Mouse (Mus musculus) forebrain, postnatal 0 days (tissue): ENCODE measurements around the gene Gm3880. TPM values are rescaled to one million over a fixed set of nuclear protein-coding genes. Genes with fewer than 3 reads are reported as not detected.

ENCODE experiments used
- ATAC-seq: fragments of 200-750 bp; cut with Nextera tagmentation; 2 replicates; pipeline ENCODE4 v1.8.0; 2017; ENCODE audit warnings: mild to moderate bottlenecking, moderate library complexity
- DNase-seq: peaks from one replicate; pipeline ENCODE4 v3.0.0-alpha.2; 2015
- H3K27ac ChIP-seq: fragments of 300-500 bp; sonication (generic); 2 replicates; pipeline ENCODE4 v1.5.1; 2014; ENCODE audit warnings: low read depth, mild to moderate bottlenecking, antibody characterized with exemption, low read length, moderate library complexity, mixed read lengths
- H3K27me3 ChIP-seq: fragments of 300-500 bp; sonication (generic); 2 replicates; pipeline ENCODE4 v1.6.1; 2014; ENCODE audit warnings: mild to moderate bottlenecking, low read length, mixed read lengths; ENCODE audit not compliant: insufficient read depth
- H3K36me3 ChIP-seq: fragments of 300-500 bp; sonication (generic); 2 replicates; pipeline ENCODE4 v1.6.1; 2014; ENCODE audit warnings: mild to moderate bottlenecking, moderate library complexity; ENCODE audit not compliant: insufficient read depth
- H3K4me1 ChIP-seq: fragments of 300-500 bp; sonication (generic); 2 replicates; pipeline ENCODE4 v1.6.1; 2014; ENCODE audit warnings: antibody characterized with exemption; ENCODE audit not compliant: insufficient read depth
- H3K4me2 ChIP-seq: fragments of 300-500 bp; sonication (generic); 2 replicates; pipeline ENCODE4 v1.6.1; 2014; ENCODE audit warnings: low read depth, mild to moderate bottlenecking, moderate library complexity
- H3K4me3 ChIP-seq: fragments of 300-500 bp; sonication (generic); 2 replicates; pipeline ENCODE4 v1.5.1; 2014; ENCODE audit warnings: low read depth, low read length, mixed read lengths
- H3K9ac ChIP-seq: fragments of 300-500 bp; sonication (generic); 2 replicates; pipeline ENCODE4 v1.6.1; 2014; ENCODE audit warnings: mild to moderate bottlenecking
- H3K9me3 ChIP-seq: fragments of 300-500 bp; sonication (generic); 2 replicates; pipeline ENCODE4 v1.6.1; 2016; ENCODE audit warnings: low read length
- CTCF ChIP-seq: sonication (generic); IDR thresholded peaks from 2 replicates; pipeline ENCODE4 v1.5.1; 2016; ENCODE audit warnings: antibody characterized with exemption, control low read depth, low read depth
- WGBS: fragments of 180-500 bp; shearing (Covaris S2); extraction: QIAGEN DNeasy Blood & Tissue Kit; methylation state at CpG from one replicate; pipeline ENCODE4 v1.1.7; 2014; 5-methylcytosine and 5-hydroxymethylcytosine counted together
- polyA plus RNA-seq: library from polyadenylated mRNA; unstranded; fragments of >200 nt; fragmentation: Nextera tagmentation; extraction: Ambion mirVana; gene quantifications from 2 replicates; pipeline ENCODE4 v1.2.1, GENCODE M21; 2015
- total RNA-seq: library from RNA; depleted of rRNA; stranded (reverse); fragments of >200 nt; gene quantifications from 2 replicates; pipeline ENCODE4 v1.2.3, GENCODE M21; 2014; rRNA removed

The Gm3880 gene
- total and polyA plus RNA-seq, 2 experiments from 2014 or later: not detected

DNA sequence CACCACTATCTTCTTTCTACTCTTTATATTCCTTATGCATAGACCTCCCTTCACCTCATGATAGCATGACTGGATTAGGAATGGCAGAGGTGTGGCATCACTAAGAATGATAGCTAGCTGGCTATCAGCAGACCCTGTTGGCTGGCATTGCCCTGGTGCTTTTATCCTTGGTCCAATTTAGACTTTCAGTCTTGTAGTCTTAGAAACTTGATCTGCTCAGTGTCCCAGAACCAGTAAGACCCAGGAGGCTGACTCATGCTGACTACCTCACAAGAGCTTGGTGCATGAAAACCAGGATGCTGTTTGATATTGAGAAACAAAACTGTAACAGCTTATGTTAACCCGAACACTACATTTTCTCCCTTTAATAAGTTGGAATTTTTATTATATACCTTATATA is 41.1 kb downstream of the Gm3880 start:
- DNase-seq: no peak
- 91% methylated on average over 1 of the region's 1 CpGs for WGBS
- Histone ChIP-seq H3K4me1 (no peaks in the 10 kb centered on the region), H3K9ac (no peak overlapping the region), H3K9me3 (no peaks in the 10 kb centered on the region), H3K27ac (no peak overlapping the region), H3K27me3 (no peaks in the 10 kb centered on the region), H3K4me3 (no peak overlapping the region), H3K36me3 (no peaks in the 10 kb centered on the region), H3K4me2 (no peak overlapping the region)
- ATAC-seq: no peak
- no peak for TF ChIP-seq CTCF

DNA sequence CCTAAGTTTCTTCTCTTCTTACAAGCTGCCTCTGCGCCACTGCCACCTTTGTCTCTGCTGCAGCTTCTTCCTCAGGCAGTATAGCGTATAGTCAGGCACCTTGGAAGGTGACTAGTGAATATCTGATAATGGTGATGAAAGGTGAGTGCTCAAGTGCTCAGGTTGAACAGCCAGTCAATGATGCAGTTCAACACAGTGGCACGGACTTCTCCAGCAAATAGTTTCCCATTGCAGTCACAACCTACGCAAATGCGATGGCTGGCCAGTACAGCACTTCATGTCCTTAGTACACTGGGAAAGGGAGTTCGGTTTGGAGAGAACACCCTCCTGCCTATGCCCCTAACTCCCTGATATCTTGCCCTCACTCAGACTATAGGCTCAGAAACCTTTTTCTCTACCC is 41.6 kb downstream of the Gm3880 start:
- TF ChIP-seq CTCF: no peak
- DNase-seq: no peak
- Histone ChIP-seq H3K9me3 (no peaks in the 10 kb centered on the region), H3K27ac (no peak overlapping the region), H3K36me3 (no peaks in the 10 kb centered on the region), H3K4me3 (no peak overlapping the region), H3K9ac (no peak overlapping the region), H3K4me2 (peak overlapping the region; percentile 56; the same call in 1 of the 2 replicates), H3K4me1 (no peaks in the 10 kb centered on the region), H3K27me3 (no peaks in the 10 kb centered on the region)
- WGBS: 63% methylated on average over 6 of the region's 6 CpGs
- no peak for ATAC-seq

DNA sequence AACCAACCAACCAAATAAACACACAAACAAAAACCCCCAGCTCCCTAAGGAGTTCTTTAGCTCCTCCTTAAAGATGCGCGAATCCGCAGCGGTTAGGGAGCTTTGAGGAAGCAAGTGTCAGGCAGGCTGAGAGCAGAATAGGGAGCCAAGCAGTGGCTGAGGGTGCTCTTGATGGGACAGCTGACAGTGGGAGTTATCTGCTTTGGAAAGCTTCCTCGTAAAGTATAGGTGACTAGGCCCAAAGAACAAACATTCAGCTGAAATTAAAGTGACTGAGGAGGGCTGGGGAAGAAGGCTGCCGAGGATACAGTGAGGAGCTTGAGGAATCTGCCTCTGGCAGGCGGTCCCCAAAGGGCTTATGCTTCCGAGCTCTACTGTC is 42.2 kb downstream of the Gm3880 start:
- no peaks in the 10 kb centered on the region for H3K27me3 ChIP-seq
- ATAC-seq (peak; percentile 67), DNase-seq (no peak)
- H3K9ac ChIP-seq: peak overlapping the region; percentile 48; the same call in 1 of the 2 replicates
- H3K4me2 ChIP-seq: peak overlapping the region; percentile 56
- no peaks in the 10 kb centered on the region for H3K36me3 ChIP-seq
- no peaks in the 10 kb centered on the region for H3K9me3 ChIP-seq
- WGBS: 24% methylated on average over 8 of the region's 8 CpGs
- H3K4me1 ChIP-seq: no peaks in the 10 kb centered on the region
- H3K27ac ChIP-seq: no peak overlapping the region
- TF ChIP-seq CTCF: no peak
- peak overlapping the region; percentile 49 for H3K4me3 ChIP-seq

DNA sequence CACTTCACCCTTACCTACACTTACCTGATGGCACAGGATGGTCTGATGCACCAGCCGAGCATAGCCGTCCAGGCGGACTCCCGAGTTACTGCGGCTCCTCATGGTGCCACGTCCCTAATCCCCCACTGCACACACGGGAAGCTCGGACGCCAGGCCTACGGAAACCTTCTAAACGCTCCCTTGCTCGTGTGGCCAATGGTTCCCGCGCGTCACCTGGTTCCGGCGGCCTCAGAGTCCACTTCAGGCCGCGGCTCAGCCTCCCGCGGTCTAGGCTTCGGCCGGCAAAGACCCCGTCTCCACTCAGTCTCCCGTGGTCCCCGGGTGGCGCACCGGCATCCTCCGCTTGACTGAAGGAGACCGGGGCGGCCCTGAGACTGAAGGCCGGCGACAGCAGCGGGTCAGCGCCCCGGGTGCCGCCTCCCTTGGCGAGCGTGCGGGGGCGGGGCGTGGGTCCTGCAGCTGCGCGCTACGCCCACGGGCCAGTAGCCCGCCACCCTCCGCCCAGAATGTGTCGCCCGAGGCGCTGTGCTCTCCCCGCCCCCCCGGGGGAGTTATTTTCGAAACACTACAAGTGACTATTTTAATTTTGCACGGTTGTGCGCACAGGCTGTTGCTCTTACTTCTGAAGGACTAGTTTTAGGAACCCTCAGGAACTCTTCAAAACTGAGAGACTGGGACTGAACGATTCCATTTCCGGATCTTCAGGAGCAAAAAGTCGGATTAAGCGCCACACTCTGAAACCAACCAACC is 42.8 kb downstream of the Gm3880 start, which contains the start of gene Phka1:
Phka1 (minus strand) TSS at position 424 of the 750 bp plus-strand sequence.
- TF ChIP-seq CTCF: no peak
- ATAC-seq (peak; percentile 93), DNase-seq (peak; percentile 41)
- peak within 1 kb of the TSS; percentile 48 for H3K9ac ChIP-seq
- no peak within 1 kb of the TSS for H3K27ac ChIP-seq
- no peaks in the 10 kb centered on the region for H3K9me3 ChIP-seq
- peak within 1 kb of the TSS; percentile 49 for H3K4me3 ChIP-seq
- H3K4me2 ChIP-seq: peak within 1 kb of the TSS; percentile 56
- H3K27me3 ChIP-seq: no peaks in the 10 kb centered on the region
- H3K36me3 ChIP-seq: no peaks in the 10 kb centered on the region
- H3K4me1 ChIP-seq: no peaks in the 10 kb centered on the region
- WGBS: 30% methylated on average over 59 of the region's 60 CpGs

Other genes starting within 250 kb of the Gm3880 start
- gene Hdac8, start 181.6 kb downstream of the Gm3880 start, total RNA-seq: 12.7 and 13.5 TPM in 2 replicates
- 7.9 and 8.4 TPM in 2 replicates for gene Hdac8, start 181.6 kb downstream of the Gm3880 start, polyA plus RNA-seq
- 5.4 and 7.9 TPM in 2 replicates for gene Phka1, start 42.7 kb downstream of the Gm3880 start, total RNA-seq
- gene Phka1, start 42.7 kb downstream of the Gm3880 start, polyA plus RNA-seq: 1.9 and 3.7 TPM in 2 replicates
- not detected in 2 replicates for gene Gm9112, start 20.7 kb upstream of the Gm3880 start, total RNA-seq
- gene Gm9112, start 20.7 kb upstream of the Gm3880 start, polyA plus RNA-seq: not detected in 2 replicates
- gene Dmrtc1b, start 20.9 kb upstream of the Gm3880 start, total RNA-seq: not detected in 2 replicates
- gene Dmrtc1b, start 20.9 kb upstream of the Gm3880 start, polyA plus RNA-seq: not detected in 2 replicates
- not detected in 2 replicates for gene Dmrtc1c1, start 116.0 kb upstream of the Gm3880 start, total RNA-seq
- not detected in 2 replicates for gene Dmrtc1c1, start 116.0 kb upstream of the Gm3880 start, polyA plus RNA-seq
- not detected in 2 replicates for gene Dmrtc1c2, start 167.6 kb upstream of the Gm3880 start, total RNA-seq
- not detected in 2 replicates for gene Dmrtc1c2, start 167.6 kb upstream of the Gm3880 start, polyA plus RNA-seq
- not detected in 2 replicates for gene 1700031F05Rik, start 181.0 kb upstream of the Gm3880 start, total RNA-seq
- not detected in 2 replicates for gene 1700031F05Rik, start 181.0 kb upstream of the Gm3880 start, polyA plus RNA-seq
- gene Dmrtc1a, start 221.7 kb upstream of the Gm3880 start, total RNA-seq: 2.2 and 4.5 TPM in 2 replicates
- 4.6 and 4.8 TPM in 2 replicates for gene Dmrtc1a, start 221.7 kb upstream of the Gm3880 start, polyA plus RNA-seq
- gene 1700011M02Rik, start 221.9 kb upstream of the Gm3880 start, total RNA-seq: not detected in 2 replicates
- gene 1700011M02Rik, start 221.9 kb upstream of the Gm3880 start, polyA plus RNA-seq: not detected in 2 replicates
- not detected in 2 replicates for gene 1700018G05Rik, start 241.4 kb upstream of the Gm3880 start, total RNA-seq
- not detected in 2 replicates for gene 1700018G05Rik, start 241.4 kb upstream of the Gm3880 start, polyA plus RNA-seq